ENCODE assay signal across 9 mouse cellular contexts in genomic region chr19:42307019-42307418, GRCm38 (mm10). TPM values are rescaled to one million over a fixed set of nuclear protein-coding genes. Genes with fewer than 3 reads are reported as not detected.
A peak's percentile ranks its signal among the peaks of the same experiment; 100 is the strongest.
DNase-seq lines count a peak whose midpoint lies in the region; ATAC-seq lines count a peak whose summit lies in the region.
"Had no signal": no experiment of that assay in that cellular context is flagged by ENCODE, and none has a peak within 500 bp of the region (broad histone marks: within the 10 kb centered on the region; RNA-seq: fewer than 3 reads in every experiment).

No protein-coding gene starts in this region.

- H3K36me3 ChIP-seq in midbrain, embryonic 14.5 days (ENCODE audit: control insufficient read depth, insufficient read depth, low read length) = no peaks in the 10 kb centered on the region
- no peaks in the 10 kb centered on the region for H3K36me3 ChIP-seq in midbrain, embryonic 15.5 days (replicated peaks)
- H3K36me3 ChIP-seq: embryonic facial prominence, embryonic 12.5 days had no signal

- H3K4me3 ChIP-seq in midbrain, embryonic 14.5 days (replicated peaks; ENCODE audit: low read depth, low read length) = no peak overlapping the region
- H3K4me3 ChIP-seq in midbrain, embryonic 15.5 days = no peak overlapping the region
- H3K4me3 ChIP-seq: embryonic facial prominence, embryonic 12.5 days had no signal

- no peaks in the 10 kb centered on the region for H3K9me3 ChIP-seq in midbrain, embryonic 14.5 days (ENCODE audit: control insufficient read depth, low read length)
- H3K9me3 ChIP-seq in midbrain, embryonic 15.5 days = no peaks in the 10 kb centered on the region
- H3K9me3 ChIP-seq: embryonic facial prominence, embryonic 12.5 days had no signal

- peaks cover 15% of the 10 kb centered on the region; the same call in 1 of the 2 replicates for H3K4me1 ChIP-seq in midbrain, embryonic 14.5 days (ENCODE audit: control insufficient read depth, insufficient read depth, low read length)
- peaks cover 10% of the 10 kb centered on the region for H3K4me1 ChIP-seq in midbrain, embryonic 15.5 days

- intact Hi-C loops in heart, postnatal 36 days (cut with DNase I) = no loop called here
- intact Hi-C loops in gastrocnemius, postnatal 36 days (cut with DNase I) = no loop called here

- no peak overlapping the region for H3K27ac ChIP-seq in midbrain, embryonic 14.5 days (replicated peaks; ENCODE audit: low read depth, low read length)
- no peak overlapping the region for H3K27ac ChIP-seq in midbrain, embryonic 15.5 days
- H3K27ac ChIP-seq: embryonic facial prominence, embryonic 12.5 days had no signal

- 0 out of 2 replicates have a peak overlapping the region, but pooled peaks have one; percentile 12 for H3K9ac ChIP-seq in midbrain, embryonic 14.5 days (replicated peaks; ENCODE audit: low read length)
- no peak overlapping the region for H3K9ac ChIP-seq in midbrain, embryonic 15.5 days
- H3K9ac ChIP-seq: embryonic facial prominence, embryonic 12.5 days had no signal

- WGBS in midbrain, embryonic 14.5 days = 17% methylated on average over 8 of the region's 8 CpGs
- WGBS in midbrain, embryonic 15.5 days = 15% methylated on average over 8 of the region's 8 CpGs

- DNase-seq in heart, postnatal 4 days = peak; percentile 25
- no peak for DNase-seq in heart, postnatal 36 days
- peak; percentile 39 for DNase-seq in midbrain, embryonic 14.5 days
- peak; percentile 36 for DNase-seq in retina, postnatal 1 day
- DNase-seq in left cerebral cortex, adult 8-10 months (ENCODE audit: low spot score in 2 of 2) = no peak
- no peak for DNase-seq in gastrocnemius, postnatal 36 days

- no peaks in the 10 kb centered on the region for H3K27me3 ChIP-seq in midbrain, embryonic 14.5 days (ENCODE audit: control insufficient read depth, insufficient read depth, low read length)
- H3K27me3 ChIP-seq in midbrain, embryonic 15.5 days (replicated peaks) = no peaks in the 10 kb centered on the region
- H3K27me3 ChIP-seq: embryonic facial prominence, embryonic 12.5 days had no signal

- no peak overlapping the region for H3K4me2 ChIP-seq in midbrain, embryonic 14.5 days (ENCODE audit: low read length)
- no peak overlapping the region for H3K4me2 ChIP-seq in midbrain, embryonic 15.5 days
- H3K4me2 ChIP-seq: embryonic facial prominence, embryonic 12.5 days had no signal

- no peak for ATAC-seq in midbrain, embryonic 14.5 days (ENCODE audit: low FRiP score, low TSS enrichment)
- ATAC-seq in midbrain, embryonic 15.5 days (replicated peaks) = no peak
- ATAC-seq in erythroblast, adult 5-6 weeks (replicated peaks; ENCODE audit: low FRiP score, poor library complexity, severe bottlenecking) = 0 out of 2 replicates have a peak, but pooled peaks have one; percentile 28

RNA-seq across cellular contexts. Expression of gene Golga7b, which starts 59.6 kb away (rescaled TPM):
- under 1 TPM; 0.45 to 0.54 TPM for total RNA-seq in heart, postnatal 4 days (2021)
- under 1 TPM; 0.49 to 0.97 TPM for total RNA-seq in heart, postnatal 36 days (2021)
- 34.1 and 42.2 TPM in 2 replicates for polyA plus RNA-seq in midbrain, embryonic 14.5 days (2014; fragmentation: Nextera tagmentation; extraction: Ambion mirVana)
- polyA plus RNA-seq in midbrain, embryonic 15.5 days (2015; fragmentation: Nextera tagmentation; extraction: Ambion mirVana) = 62.7 and 65.5 TPM in 2 replicates
- not detected in 2 replicates for total RNA-seq in erythroblast, adult 5-6 weeks (2015; ENCODE audit: low replicate concordance)
- total RNA-seq in erythroblast, adult 5-6 weeks (2017; ENCODE audit: low replicate concordance) = not detected in 2 replicates
- 100 to 1,000 TPM in 2 of 4 experiments, 10 to 100 TPM in 2; 89.8 to 107 (median 99.9) TPM for total RNA-seq in left cerebral cortex, adult 8-10 months (2022)
- 1 to 10 TPM; 2.0 to 3.2 TPM for total RNA-seq in gastrocnemius, postnatal 36 days (2021)

Comparison
In these comparisons a context has a peak if more than half of its experiments do, and no peak if none do; other contexts are left out.
1. DNase-seq: peak in heart, postnatal 4 days (single experiment), midbrain, embryonic 14.5 days (single experiment) and retina, postnatal 1 day (single experiment); none in heart, postnatal 36 days (0 of 2), left cerebral cortex, adult 8-10 months (0 of 2) and gastrocnemius, postnatal 36 days (0 of 2).
2. RNA of gene Golga7b, which starts 59.6 kb away (total RNA-seq): 89.8 to 107 TPM in left cerebral cortex, adult 8-10 months; 2.0 to 3.2 TPM in gastrocnemius, postnatal 36 days, 0.49 to 0.97 TPM in heart, postnatal 36 days, 0.45 to 0.54 TPM in heart, postnatal 4 days and not detected in erythroblast, adult 5-6 weeks; every median in the first group is over 10 times any median in the second.